Mouse (Mus musculus) heart, embryonic 15.5 days (tissue): ENCODE measurements at regions not wholly inside any gene's neighbourhood (a gene's known extent, or its start where the extent isn't known, plus 50 kb on each side); places are given as distances from the start of the nearest gene placed in this dataset.

Experiments
- ATAC-seq: fragments of 200-750 bp; cut with Nextera tagmentation; replicated peaks from 2 replicates; pipeline ENCODE4 v1.8.0; 2017; ENCODE audit warnings: low read depth, moderate TSS enrichment; ENCODE audit not compliant: insufficient number of reproducible peaks, insufficient read depth, low FRiP score
- H3K27ac ChIP-seq: fragments of 300-500 bp; sonication (generic); 2 replicates; pipeline ENCODE4 v1.5.1; 2015; ENCODE audit warnings: mild to moderate bottlenecking, inconsistent platforms
- H3K27me3 ChIP-seq: fragments of 300-500 bp; sonication (generic); 2 replicates; pipeline ENCODE4 v1.6.1; 2015; ENCODE audit warnings: inconsistent platforms
- H3K36me3 ChIP-seq: fragments of 300-500 bp; sonication (generic); 2 replicates; pipeline ENCODE4 v1.6.1; 2015; ENCODE audit warnings: mild to moderate bottlenecking, inconsistent platforms
- H3K4me1 ChIP-seq: fragments of 300-500 bp; sonication (generic); replicated peaks from 2 replicates; pipeline ENCODE4 v1.6.1; 2015; ENCODE audit warnings: inconsistent platforms
- H3K4me2 ChIP-seq: fragments of 300-500 bp; sonication (generic); 2 replicates; pipeline ENCODE4 v1.6.1; 2015; ENCODE audit warnings: inconsistent platforms, mild to moderate bottlenecking, moderate library complexity
- H3K4me3 ChIP-seq: fragments of 300-500 bp; sonication (generic); 2 replicates; pipeline ENCODE4 v1.5.1; 2015; ENCODE audit warnings: mild to moderate bottlenecking, inconsistent platforms
- H3K9ac ChIP-seq: fragments of 300-500 bp; sonication (generic); 2 replicates; pipeline ENCODE4 v1.6.1; 2015; ENCODE audit warnings: mild to moderate bottlenecking, inconsistent platforms
- H3K9me3 ChIP-seq: fragments of 300-500 bp; sonication (generic); replicated peaks from 2 replicates; pipeline ENCODE4 v1.6.1; 2016; ENCODE audit warnings: inconsistent platforms
- WGBS: fragments of 180-500 bp; shearing (Covaris S2); methylation state at CpG from one replicate; pipeline ENCODE4 v1.1.7; 2015; ENCODE audit warnings: mixed read lengths; 5-methylcytosine and 5-hydroxymethylcytosine counted together

GRCm38 (mm10) chr6:116767738-116768522 is 51.2 kb upstream of the Tmem72 start:
- H3K27ac ChIP-seq = 0 out of 2 replicates have a peak overlapping the region, but pooled peaks have one; percentile 26
- ATAC-seq = no peak
- WGBS = 28% methylated on average over 17 of the region's 17 CpGs

GRCm38 (mm10) chr6:116774954-116775675 is 58.4 kb upstream of the Tmem72 start:
- Histone ChIP-seq H3K27ac (no peak overlapping the region), H3K4me2 (no peak overlapping the region), H3K4me3 (no peak overlapping the region), H3K4me1 (no peaks in the 10 kb centered on the region), H3K36me3 (no peaks in the 10 kb centered on the region), H3K27me3 (no peaks in the 10 kb centered on the region), H3K9me3 (no peaks in the 10 kb centered on the region), H3K9ac (no peak overlapping the region)
- WGBS = 83% methylated on average over 12 of the region's 12 CpGs
- ATAC-seq = no peak

More at GRCm38 (mm10) chr6:116767738-116768522, 51.2 kb upstream of the Tmem72 start:
- Histone ChIP-seq H3K4me2 (no peak overlapping the region), H3K27me3 (peaks cover 4% of the 10 kb centered on the region; the same call in 1 of the 2 replicates), H3K36me3 (no peaks in the 10 kb centered on the region), H3K4me3 (no peak overlapping the region), H3K9me3 (no peaks in the 10 kb centered on the region), H3K4me1 (peaks cover 12% of the 10 kb centered on the region), H3K9ac (no peak overlapping the region)

GRCm38 (mm10) chr6:116786553-116787335 is 70.0 kb upstream of the Tmem72 start:
- no peak for ATAC-seq
- Histone ChIP-seq H3K36me3 (no peaks in the 10 kb centered on the region), H3K4me3 (no peak overlapping the region), H3K27me3 (no peaks in the 10 kb centered on the region), H3K4me1 (no peaks in the 10 kb centered on the region), H3K9me3 (no peaks in the 10 kb centered on the region; the same call in none of the 2 replicates), H3K4me2 (no peak overlapping the region), H3K9ac (no peak overlapping the region), H3K27ac (no peak overlapping the region)
- WGBS = 39% methylated on average over 3 of the region's 3 CpGs

GRCm38 (mm10) chr6:116793321-116793960 is 76.7 kb upstream of the Tmem72 start:
- 59% methylated on average over 4 of the region's 4 CpGs for WGBS

GRCm38 (mm10) chr6:116793961-116794336 is 77.2 kb upstream of the Tmem72 start:
- Histone ChIP-seq H3K9me3 (no peaks in the 10 kb centered on the region), H3K4me3 (no peak overlapping the region), H3K27ac (no peak overlapping the region), H3K4me1 (peaks cover 4% of the 10 kb centered on the region; the same call in 1 of the 2 replicates), H3K36me3 (no peaks in the 10 kb centered on the region), H3K27me3 (no peaks in the 10 kb centered on the region), H3K9ac (no peak overlapping the region), H3K4me2 (no peak overlapping the region)
- no peak for ATAC-seq
- WGBS = 48% methylated on average over 9 of the region's 9 CpGs

More at GRCm38 (mm10) chr6:116793321-116793960, 76.7 kb upstream of the Tmem72 start:
- no peak overlapping the region for H3K9ac ChIP-seq
- no peak for ATAC-seq
- no peak overlapping the region for H3K4me3 ChIP-seq
- H3K36me3 ChIP-seq = no peaks in the 10 kb centered on the region
- H3K4me1 ChIP-seq = peaks cover 4% of the 10 kb centered on the region; the same call in 1 of the 2 replicates
- no peak overlapping the region for H3K4me2 ChIP-seq
- no peaks in the 10 kb centered on the region for H3K27me3 ChIP-seq
- no peaks in the 10 kb centered on the region for H3K9me3 ChIP-seq
- no peak overlapping the region for H3K27ac ChIP-seq

GRCm38 (mm10) chr6:116821215-116821912 is 104.7 kb upstream of the Tmem72 start:
- ATAC-seq = no peak
- Histone ChIP-seq H3K27ac (no peak overlapping the region), H3K36me3 (no peaks in the 10 kb centered on the region), H3K4me1 (peaks cover 5% of the 10 kb centered on the region), H3K27me3 (no peaks in the 10 kb centered on the region), H3K9ac (no peak overlapping the region), H3K4me3 (no peak overlapping the region), H3K4me2 (no peak overlapping the region), H3K9me3 (no peaks in the 10 kb centered on the region)
- WGBS = 45% methylated on average over 12 of the region's 12 CpGs

GRCm38 (mm10) chr6:116822605-116823004 is 105.9 kb upstream of the Tmem72 start:
- WGBS = 88% methylated on average over 6 of the region's 6 CpGs
- Histone ChIP-seq H3K4me2 (no peak overlapping the region), H3K9me3 (no peaks in the 10 kb centered on the region), H3K4me3 (no peak overlapping the region), H3K36me3 (no peaks in the 10 kb centered on the region), H3K9ac (no peak overlapping the region), H3K27ac (no peak overlapping the region), H3K27me3 (no peaks in the 10 kb centered on the region), H3K4me1 (peaks cover 7% of the 10 kb centered on the region)
- no peak for ATAC-seq

GRCm38 (mm10) chr6:116825628-116826027 is 108.9 kb upstream of the Tmem72 start:
- Histone ChIP-seq H3K4me1 (peaks cover 17% of the 10 kb centered on the region), H3K9me3 (no peaks in the 10 kb centered on the region), H3K36me3 (no peaks in the 10 kb centered on the region), H3K27ac (no peak overlapping the region), H3K4me3 (no peak overlapping the region), H3K4me2 (no peak overlapping the region), H3K9ac (no peak overlapping the region), H3K27me3 (no peaks in the 10 kb centered on the region)
- no peak for ATAC-seq
- WGBS = 69% methylated on average over 2 of the region's 2 CpGs

GRCm38 (mm10) chr6:116829341-116829740 is 112.6 kb upstream of the Tmem72 start:
- Histone ChIP-seq H3K9me3 (no peaks in the 10 kb centered on the region), H3K4me2 (no peak overlapping the region), H3K27ac (peak overlapping the region; percentile 59), H3K36me3 (no peaks in the 10 kb centered on the region), H3K9ac (no peak overlapping the region), H3K27me3 (no peaks in the 10 kb centered on the region), H3K4me1 (peaks cover 12% of the 10 kb centered on the region), H3K4me3 (no peak overlapping the region)
- ATAC-seq = peak; percentile 70
- WGBS = 14% methylated on average over 2 of the region's 2 CpGs

GRCm38 (mm10) chr6:116845990-116846862 is 129.5 kb upstream of the Tmem72 start:
- ATAC-seq = peak; percentile 47
- no peak overlapping the region for H3K27ac ChIP-seq
- H3K27me3 ChIP-seq = no peaks in the 10 kb centered on the region
- H3K4me2 ChIP-seq = no peak overlapping the region
- peaks cover 14% of the 10 kb centered on the region for H3K4me1 ChIP-seq
- no peak overlapping the region for H3K4me3 ChIP-seq
- H3K36me3 ChIP-seq = no peaks in the 10 kb centered on the region
- H3K9ac ChIP-seq = no peak overlapping the region
- 38% methylated on average over 11 of the region's 11 CpGs for WGBS
- H3K9me3 ChIP-seq = no peaks in the 10 kb centered on the region
